Mouse (Mus musculus): Measurements from ENCODE around the gene Tsr1. TPM values are rescaled to one million over a fixed set of nuclear protein-coding genes. Genes with fewer than 3 reads are reported as not detected.

Tsr1 gene
- polyA plus RNA-seq, 2 experiments, result 17.9 to 26.3 TPM

- no peak overlapping the region for H3K4me3 ChIP-seq (ENCODE audit: insufficient read depth in 1 of 2, low read depth in 2 of 2, low read length in 2 of 2)
- no peak overlapping the region for H3K27ac ChIP-seq
- no peak overlapping the region for H3K4me2 ChIP-seq (ENCODE audit: low read depth)
- no peaks in the 10 kb centered on the region for H3K36me3 ChIP-seq (replicated peaks; ENCODE audit: control insufficient read depth, insufficient read depth, low read depth)
- no peaks in the 10 kb centered on the region for H3K4me1 ChIP-seq (replicated peaks; ENCODE audit: control insufficient read depth in 2 of 2, insufficient read depth in 2 of 2, low read length in 1 of 2)
- ATAC-seq (ENCODE audit: insufficient read depth) (no peak), DNase-seq (ENCODE audit: low read depth in 3 of 3, low spot score in 3 of 3) (no peak)
- H3K27me3 ChIP-seq (ENCODE audit: control insufficient read depth, insufficient read depth, low read length), result no peaks in the 10 kb centered on the region
- TF ChIP-seq CTCF (IDR thresholded peaks at IDR 0.05; ENCODE audit: low read depth) (no peak), EP300 (IDR thresholded peaks at IDR 0.05; ENCODE audit: low read depth) (no peak)
- H3K9me3 ChIP-seq (ENCODE audit: control insufficient read depth, low read length), result no peaks in the 10 kb centered on the region
- WGBS (ENCODE audit: insufficient replicate concordance), result 72% methylated on average over 6 of the region's 6 CpGs
- H3K9ac ChIP-seq (replicated peaks), result no peak overlapping the region
Observed at GRCm38 (mm10) chr11:74869603-74870002, 28.3 kb upstream of the Tsr1 start.

- H3K36me3 ChIP-seq (replicated peaks; ENCODE audit: control insufficient read depth, insufficient read depth, low read depth), result no peaks in the 10 kb centered on the region
- no peak overlapping the region for H3K4me2 ChIP-seq (ENCODE audit: low read depth)
- H3K27ac ChIP-seq, result no peak overlapping the region
- DNase-seq (ENCODE audit: low read depth in 3 of 3, low spot score in 3 of 3), result no peak
- H3K4me3 ChIP-seq (ENCODE audit: insufficient read depth in 1 of 2, low read depth in 2 of 2, low read length in 2 of 2), result no peak overlapping the region
- no peak overlapping the region for H3K9ac ChIP-seq (replicated peaks)
- no peaks in the 10 kb centered on the region for H3K4me1 ChIP-seq (replicated peaks; ENCODE audit: control insufficient read depth in 2 of 2, insufficient read depth in 2 of 2, low read length in 1 of 2)
- 54% methylated on average over 4 of the region's 4 CpGs for WGBS (ENCODE audit: insufficient replicate concordance)
- no peaks in the 10 kb centered on the region for H3K27me3 ChIP-seq (ENCODE audit: control insufficient read depth, insufficient read depth, low read length)
- no peak for ATAC-seq (ENCODE audit: insufficient read depth)
- no peaks in the 10 kb centered on the region for H3K9me3 ChIP-seq (ENCODE audit: control insufficient read depth, low read length)
- no peak for TF ChIP-seq CTCF (IDR thresholded peaks at IDR 0.05; ENCODE audit: low read depth)
- TF ChIP-seq EP300 (IDR thresholded peaks at IDR 0.05; ENCODE audit: low read depth), result no peak
Observed at GRCm38 (mm10) chr11:74870544-74870943, 27.3 kb upstream of the Tsr1 start.

GRCm38 (mm10) chr11:74870991-74871622 lies 26.8 kb upstream of the Tsr1 start:
- ATAC-seq (ENCODE audit: insufficient read depth), result no peak
- no peaks in the 10 kb centered on the region for H3K9me3 ChIP-seq (ENCODE audit: control insufficient read depth, low read length)
- no peaks in the 10 kb centered on the region for H3K27me3 ChIP-seq (ENCODE audit: control insufficient read depth, insufficient read depth, low read length)
- H3K4me3 ChIP-seq (ENCODE audit: insufficient read depth in 1 of 2, low read depth in 2 of 2, low read length in 2 of 2), result no peak overlapping the region
- no peaks in the 10 kb centered on the region for H3K36me3 ChIP-seq (replicated peaks; ENCODE audit: control insufficient read depth, insufficient read depth, low read depth)
- no peak overlapping the region for H3K9ac ChIP-seq (replicated peaks)
- H3K4me1 ChIP-seq (replicated peaks; ENCODE audit: control insufficient read depth in 2 of 2, insufficient read depth in 2 of 2, low read length in 1 of 2), result no peaks in the 10 kb centered on the region
- TF ChIP-seq EP300 (IDR thresholded peaks at IDR 0.05; ENCODE audit: low read depth) (no peak), CTCF (IDR thresholded peaks at IDR 0.05; ENCODE audit: low read depth) (no peak)
- H3K4me2 ChIP-seq (ENCODE audit: low read depth), result no peak overlapping the region
- WGBS (ENCODE audit: insufficient replicate concordance), result 56% methylated on average over 12 of the region's 12 CpGs
- DNase-seq (ENCODE audit: low read depth in 3 of 3, low spot score in 3 of 3), result no peak
- no peak overlapping the region for H3K27ac ChIP-seq

- no peak overlapping the region for H3K4me3 ChIP-seq (ENCODE audit: insufficient read depth in 1 of 2, low read depth in 2 of 2, low read length in 2 of 2)
- peaks cover 0 to 3% of the 10 kb centered on the region in 2 experiments; a peak in 1 of 4 replicates for H3K4me1 ChIP-seq (replicated peaks; ENCODE audit: control insufficient read depth in 2 of 2, insufficient read depth in 2 of 2, low read length in 1 of 2)
- H3K36me3 ChIP-seq (replicated peaks; ENCODE audit: control insufficient read depth, insufficient read depth, low read depth), result no peaks in the 10 kb centered on the region
- H3K9ac ChIP-seq (replicated peaks), result no peak overlapping the region
- no peak overlapping the region for H3K4me2 ChIP-seq (ENCODE audit: low read depth)
- DNase-seq (ENCODE audit: low read depth in 3 of 3, low spot score in 3 of 3), result no peak
- no peak overlapping the region for H3K27ac ChIP-seq
- H3K9me3 ChIP-seq (ENCODE audit: control insufficient read depth, low read length), result no peaks in the 10 kb centered on the region
- no peaks in the 10 kb centered on the region for H3K27me3 ChIP-seq (ENCODE audit: control insufficient read depth, insufficient read depth, low read length)
- 67% methylated on average over 3 of the region's 3 CpGs for WGBS (ENCODE audit: insufficient replicate concordance)
- no peak for ATAC-seq (ENCODE audit: insufficient read depth)
- TF ChIP-seq EP300 (IDR thresholded peaks at IDR 0.05; ENCODE audit: low read depth) (no peak), CTCF (IDR thresholded peaks at IDR 0.05; ENCODE audit: low read depth) (no peak)
Observed at GRCm38 (mm10) chr11:74874630-74875029, 23.2 kb upstream of the Tsr1 start.

- Histone ChIP-seq H3K9ac (replicated peaks) (no peak overlapping the region), H3K27ac (no peak overlapping the region), H3K9me3 (ENCODE audit: control insufficient read depth, low read length) (no peaks in the 10 kb centered on the region), H3K4me1 (replicated peaks; ENCODE audit: control insufficient read depth in 2 of 2, insufficient read depth in 2 of 2, low read length in 1 of 2) (peaks cover 0 to 3% of the 10 kb centered on the region in 2 experiments; a peak in 1 of 4 replicates), H3K4me3 (ENCODE audit: insufficient read depth in 1 of 2, low read depth in 2 of 2, low read length in 2 of 2) (no peak overlapping the region), H3K27me3 (ENCODE audit: control insufficient read depth, insufficient read depth, low read length) (no peaks in the 10 kb centered on the region), H3K36me3 (replicated peaks; ENCODE audit: control insufficient read depth, insufficient read depth, low read depth) (no peaks in the 10 kb centered on the region), H3K4me2 (ENCODE audit: low read depth) (no peak overlapping the region)
- 21% methylated on average over 9 of the region's 9 CpGs for WGBS (ENCODE audit: insufficient replicate concordance)
- TF ChIP-seq CTCF (IDR thresholded peaks at IDR 0.05; ENCODE audit: low read depth), result no peak
- DNase-seq (ENCODE audit: low read depth in 3 of 3, low spot score in 3 of 3), result no peak
- ATAC-seq (ENCODE audit: insufficient read depth), result no peak
Observed at GRCm38 (mm10) chr11:74876801-74877200, 21.1 kb upstream of the Tsr1 start.

All from liver, embryonic 14.5 days (tissue).